Mouse (Mus musculus) layer of hippocampus, adult 8-10 months (tissue): ENCODE results near the gene Cd47. TPM values are rescaled to one million over a fixed set of nuclear protein-coding genes. Genes with fewer than 3 reads are reported as not detected.
"Not testable (repeated sequence)": the region's sequence is repeated elsewhere in the genome, so short reads cannot be mapped to it uniquely, and the experiment has no call there.

ENCODE experiments used
- DNase-seq, 2 experiments: peaks; one replicate each; pipeline ENCODE4 v3.0.0; 2022; ENCODE audit warnings: low spot score in 2 of 2
- total RNA-seq, 4 experiments: library from RNA; stranded (reverse); gene quantifications; 2 replicates each; pipeline ENCODE4 v1.2.4; 2022

Gene Cd47
- total RNA-seq, 4 experiments from 2014 or later, result 206 to 235 (median 218) TPM

- no peak for DNase-seq
Observed at GRCm38 (mm10) chr16:49787714-49788113, 12.6 kb upstream of the Cd47 start.

GRCm38 (mm10) chr16:49790575-49791465 is 9.5 kb upstream of the Cd47 start:
- no peak for DNase-seq

GRCm38 (mm10) chr16:49792446-49792878 is 7.9 kb upstream of the Cd47 start:
- no peak for DNase-seq

- DNase-seq, result no peak
Observed at GRCm38 (mm10) chr16:49793596-49793995, 6.7 kb upstream of the Cd47 start.

GRCm38 (mm10) chr16:49796271-49796670 is 4.1 kb upstream of the Cd47 start:
- DNase-seq, result no peak

GRCm38 (mm10) chr16:49796954-49797353 is 3.4 kb upstream of the Cd47 start:
- no peak for DNase-seq

- DNase-seq, result no peak
Observed at GRCm38 (mm10) chr16:49798790-49799189, 1.5 kb upstream of the Cd47 start.

- no peak for DNase-seq
Observed at GRCm38 (mm10) chr16:49800996-49801395, 663 bp downstream of the Cd47 start.

GRCm38 (mm10) chr16:49801399-49801798 is 1.1 kb downstream of the Cd47 start:
- no peak for DNase-seq

GRCm38 (mm10) chr16:49802993-49803392 is 2.7 kb downstream of the Cd47 start:
- DNase-seq, result no peak

GRCm38 (mm10) chr16:49803932-49804461 is 3.7 kb downstream of the Cd47 start:
- DNase-seq, result no peak

GRCm38 (mm10) chr16:49806920-49807319 is 6.6 kb downstream of the Cd47 start:
- no peak for DNase-seq

GRCm38 (mm10) chr16:49807419-49807841 is 7.1 kb downstream of the Cd47 start:
- no peak for DNase-seq

GRCm38 (mm10) chr16:49807862-49808430 is 7.6 kb downstream of the Cd47 start:
- no peak for DNase-seq

GRCm38 (mm10) chr16:49811897-49812296 is 11.6 kb downstream of the Cd47 start:
- no peak for DNase-seq

GRCm38 (mm10) chr16:49812821-49813616 is 12.7 kb downstream of the Cd47 start:
- DNase-seq, result no peak

GRCm38 (mm10) chr16:49814419-49814818 is 14.1 kb downstream of the Cd47 start:
- DNase-seq, result no peak

- no peak for DNase-seq
Observed at GRCm38 (mm10) chr16:49816889-49817288, 16.6 kb downstream of the Cd47 start.

GRCm38 (mm10) chr16:49818146-49818545 is 17.8 kb downstream of the Cd47 start:
- no peak for DNase-seq

- no peak for DNase-seq
Observed at GRCm38 (mm10) chr16:49818627-49819026, 18.3 kb downstream of the Cd47 start.

GRCm38 (mm10) chr16:49819494-49819893 is 19.2 kb downstream of the Cd47 start:
- no peak for DNase-seq

- not testable (repeated sequence) for DNase-seq
Observed at GRCm38 (mm10) chr16:49830911-49831310, 30.6 kb downstream of the Cd47 start.
